Mouse (Mus musculus) T-helper 17 cell (primary cell): ENCODE measurements around the gene Psg28.
"Not testable (repeated sequence)": the region's sequence is repeated elsewhere in the genome, so short reads cannot be mapped to it uniquely, and the experiment has no call there.

Experiments
- in situ Hi-C, 2 experiments: fragments of 300-600 bp; cut with MboI, MseI; formaldehyde crosslinking; loops; 1 replicate in 1 of 2; 2 replicates in 1 of 2; pipeline ENCODE4 v1.15.1; 2025; ENCODE audit warnings: high pct_unique_total_duplicates in 2 of 2

Gene Psg28

GRCm38 (mm10) chr7:18431941-18432340 lies at the start of gene Psg28:
Gene Psg28 (minus strand): TSS chr7:18432041.
- in situ Hi-C loops = not testable (repeated sequence)

GRCm38 (mm10) chr7:18403407-18403806 lies 28.4 kb downstream of the Psg28 start:
- in situ Hi-C loops = no loop called here

GRCm38 (mm10) chr7:18402527-18403237 lies 29.2 kb downstream of the Psg28 start:
- in situ Hi-C loops = no loop called here

GRCm38 (mm10) chr7:18391483-18391882 lies 40.4 kb downstream of the Psg28 start:
- in situ Hi-C loops = loop anchor here in 1 of 2 experiments (10.0 kb wide), 1 partner anchor 1317 kb away; the partner anchor contains the start of gene Psg16

- in situ Hi-C loops = no loop called here
Measured at GRCm38 (mm10) chr7:18378295-18378694, 53.5 kb downstream of the Psg28 start.
